Mouse (Mus musculus): Measurements from ENCODE around the gene Tnnt1.
A peak's percentile ranks its signal among the peaks of the same experiment; 100 is the strongest.
"Not testable (repeated sequence)": the region's sequence is repeated elsewhere in the genome, so short reads cannot be mapped to it uniquely, and the experiment has no call there.

Tnnt1 gene

GRCm38 (mm10) chr7:4516332-4517050 lies at the start of gene Tnnt1:
Gene Tnnt1, minus strand, starts transcription at chr7:4516382.
- DNase-seq (ENCODE audit: extremely low spot score): no peak

GRCm38 (mm10) chr7:4562660-4563059 lies 46.5 kb upstream of the Tnnt1 start:
- no peak for DNase-seq (ENCODE audit: extremely low spot score)

GRCm38 (mm10) chr7:4557167-4557560 lies 41.0 kb upstream of the Tnnt1 start:
- DNase-seq (ENCODE audit: extremely low spot score): no peak

GRCm38 (mm10) chr7:4556256-4557166 lies 40.3 kb upstream of the Tnnt1 start:
- DNase-seq (ENCODE audit: extremely low spot score): peak; percentile 77

GRCm38 (mm10) chr7:4547221-4547641 lies 31.0 kb upstream of the Tnnt1 start, which contains the start of gene Syt5:
Gene Syt5, minus strand, starts transcription at chr7:4547541.
- DNase-seq (ENCODE audit: extremely low spot score): peak; percentile 21

GRCm38 (mm10) chr7:4546591-4547131 lies 30.5 kb upstream of the Tnnt1 start:
- peak; percentile 82 for DNase-seq (ENCODE audit: extremely low spot score)

- no peak for DNase-seq (ENCODE audit: extremely low spot score)
Observed at GRCm38 (mm10) chr7:4546050-4546449, 29.9 kb upstream of the Tnnt1 start.

GRCm38 (mm10) chr7:4542013-4542412 lies 25.8 kb upstream of the Tnnt1 start:
- no peak for DNase-seq (ENCODE audit: extremely low spot score)

- no peak for DNase-seq (ENCODE audit: extremely low spot score)
Observed at GRCm38 (mm10) chr7:4541344-4541743, 25.2 kb upstream of the Tnnt1 start.

GRCm38 (mm10) chr7:4539019-4539418 lies 22.8 kb upstream of the Tnnt1 start:
- DNase-seq (ENCODE audit: extremely low spot score): no peak

- no peak for DNase-seq (ENCODE audit: extremely low spot score)
Observed at GRCm38 (mm10) chr7:4537181-4537580, 21.0 kb upstream of the Tnnt1 start.

GRCm38 (mm10) chr7:4536369-4536768 lies 20.2 kb upstream of the Tnnt1 start:
- DNase-seq (ENCODE audit: extremely low spot score): no peak

- peak; percentile 81 for DNase-seq (ENCODE audit: extremely low spot score)
Observed at GRCm38 (mm10) chr7:4532005-4532729, 16.0 kb upstream of the Tnnt1 start, which contains the start of gene Dnaaf3. Gene Dnaaf3, minus strand, starts transcription at chr7:4532453.

GRCm38 (mm10) chr7:4530166-4530565 lies 14.0 kb upstream of the Tnnt1 start:
- DNase-seq (ENCODE audit: extremely low spot score): not testable (repeated sequence)

GRCm38 (mm10) chr7:4527302-4527689 lies 11.1 kb upstream of the Tnnt1 start:
- DNase-seq (ENCODE audit: extremely low spot score): peak; percentile 15

GRCm38 (mm10) chr7:4526341-4527301 lies 10.4 kb upstream of the Tnnt1 start:
- DNase-seq (ENCODE audit: extremely low spot score): peak; percentile 89

- DNase-seq (ENCODE audit: extremely low spot score): peak; percentile 63
Observed at GRCm38 (mm10) chr7:4524212-4524922, 8.2 kb upstream of the Tnnt1 start, which contains the start of gene Tnni3. Gene Tnni3, minus strand, starts transcription at chr7:4524229.

GRCm38 (mm10) chr7:4523205-4524130 lies 7.3 kb upstream of the Tnnt1 start:
- DNase-seq (ENCODE audit: extremely low spot score): no peak

- no peak for DNase-seq (ENCODE audit: extremely low spot score)
Observed at GRCm38 (mm10) chr7:4522292-4522691, 6.1 kb upstream of the Tnnt1 start.
